10 mouse cellular contexts compared by ENCODE assay signal in genomic region chr2:35619532-35619931, GRCm38 (mm10).
A peak's percentile ranks its signal among the peaks of the same experiment; 100 is the strongest.
DNase-seq lines count a peak whose midpoint lies in the region; ATAC-seq and TF ChIP-seq lines count a peak whose summit lies in the region.
"Had no signal": no experiment of that assay in that cellular context is flagged by ENCODE, and none has a peak within 500 bp of the region (broad histone marks: within the 10 kb centered on the region; RNA-seq: fewer than 3 reads in every experiment).

No protein-coding gene starts in this region.

- H3K27ac ChIP-seq in brown adipose tissue, adult 24 weeks (replicated peaks; ENCODE audit: low read depth, low read length): 0 out of 2 replicates have a peak overlapping the region, but pooled peaks have one; percentile 17
- H3K27ac ChIP-seq in embryonic facial prominence, embryonic 15.5 days (replicated peaks): peak overlapping the region; percentile 84
- H3K27ac ChIP-seq in limb, embryonic 14.5 days (replicated peaks; ENCODE audit: low read depth, low read length): peak overlapping the region; percentile 56

- peaks cover 37% of the 10 kb centered on the region for H3K4me1 ChIP-seq in brown adipose tissue, adult 24 weeks (ENCODE audit: control insufficient read depth, insufficient read depth, insufficient read length, low read length)
- peaks cover 74% of the 10 kb centered on the region for H3K4me1 ChIP-seq in embryonic facial prominence, embryonic 15.5 days
- peaks cover 50% of the 10 kb centered on the region for H3K4me1 ChIP-seq in limb, embryonic 14.5 days (ENCODE audit: control insufficient read depth, insufficient read depth, low read length)

- TF ChIP-seq POLR2A in limb, embryonic 14.5 days (IDR thresholded peaks at IDR 0.05; ENCODE audit: borderline replicate concordance, extremely low read depth, insufficient read depth, insufficient read length): no peak

- WGBS in embryonic facial prominence, embryonic 15.5 days: 16% methylated on average over 2 of the region's 2 CpGs
- 17% methylated on average over 2 of the region's 2 CpGs for WGBS in limb, embryonic 14.5 days

- H3K27me3 ChIP-seq in embryonic facial prominence, embryonic 15.5 days: no peaks in the 10 kb centered on the region
- H3K27me3 ChIP-seq in limb, embryonic 14.5 days (ENCODE audit: control insufficient read depth, insufficient read depth, low read length): no peaks in the 10 kb centered on the region

- ATAC-seq in embryonic facial prominence, embryonic 15.5 days (ENCODE audit: insufficient number of reproducible peaks, low FRiP score, low TSS enrichment, low read depth): no peak
- ATAC-seq in limb, embryonic 14.5 days (ENCODE audit: low FRiP score, low read depth): no peak
- no peak for ATAC-seq in CD4-positive, CD25-positive, alpha-beta regulatory T cell, adult 4 months

- H3K4me3 ChIP-seq in brown adipose tissue, adult 24 weeks (ENCODE audit: insufficient read depth, low read depth, low read length): no peak overlapping the region
- H3K4me3 ChIP-seq in embryonic facial prominence, embryonic 15.5 days (replicated peaks): no peak overlapping the region
- 0 out of 2 replicates have a peak overlapping the region, but pooled peaks have one; percentile 27 for H3K4me3 ChIP-seq in limb, embryonic 14.5 days (replicated peaks; ENCODE audit: low read length)

- H3K9ac ChIP-seq in embryonic facial prominence, embryonic 15.5 days: no peak overlapping the region
- no peak overlapping the region; the same call in 1 of the 2 replicates for H3K9ac ChIP-seq in limb, embryonic 14.5 days (ENCODE audit: low read depth, low read length, severe bottlenecking)

- DNase-seq in heart, adult 11 months: peak; percentile 95
- no peak for DNase-seq in heart, adult 9 months (ENCODE audit: low spot score in 2 of 2)
- peak; percentile 68 for DNase-seq in limb, embryonic 14.5 days (ENCODE audit: low spot score)
- no peak for DNase-seq in urinary bladder, adult 2 months (ENCODE audit: low spot score)
- no peak for DNase-seq in adipocyte (ENCODE audit: low spot score)
- DNase-seq: layer of hippocampus, postnatal 36 days had no signal

- H3K4me2 ChIP-seq in embryonic facial prominence, embryonic 15.5 days (replicated peaks): peak overlapping the region; percentile 40; the same call in 1 of the 2 replicates
- H3K4me2 ChIP-seq in limb, embryonic 14.5 days (replicated peaks; ENCODE audit: low read depth, low read length, severe bottlenecking): peak overlapping the region; percentile 44

- H3K9me3 ChIP-seq in embryonic facial prominence, embryonic 15.5 days (replicated peaks): no peaks in the 10 kb centered on the region
- H3K9me3 ChIP-seq in limb, embryonic 14.5 days (ENCODE audit: control insufficient read depth, low read length): no peaks in the 10 kb centered on the region
- H3K9me3 ChIP-seq: G1E had no signal

- no peaks in the 10 kb centered on the region for H3K36me3 ChIP-seq in embryonic facial prominence, embryonic 15.5 days
- no peaks in the 10 kb centered on the region for H3K36me3 ChIP-seq in limb, embryonic 14.5 days (ENCODE audit: control insufficient read depth, insufficient read depth, low read length)
- H3K36me3 ChIP-seq: G1E had no signal

Comparison
In these comparisons a context has a peak if more than half of its experiments do, and no peak if none do; other contexts are left out.
1. DNase-seq: peak in heart, adult 11 months (single experiment) and limb, embryonic 14.5 days (single experiment); none in heart, adult 9 months (0 of 2), urinary bladder, adult 2 months (single experiment) and adipocyte (single experiment).
2. H3K27ac ChIP-seq: peak in every context shown above with its lines; median percentile 84 in embryonic facial prominence, embryonic 15.5 days; 56 in limb, embryonic 14.5 days; 17 in brown adipose tissue, adult 24 weeks.